Mouse (Mus musculus): ENCODE measurements around the gene Hsd3b4. TPM values are rescaled to one million over a fixed set of nuclear protein-coding genes. Genes with fewer than 3 reads are reported as not detected.

The Hsd3b4 gene
- total RNA-seq, 2 experiments from 2014 or later = not detected

Other genes with a start within 250 kb of the Hsd3b4 start
- 10 to 100 TPM; 26.0 to 27.1 TPM for gene Hmgcs2, start 230.1 kb downstream of the Hsd3b4 start, total RNA-seq (2021)
- 1 to 10 TPM; 1.9 to 2.1 TPM for gene Phgdh, start 170.5 kb downstream of the Hsd3b4 start, total RNA-seq (2021)
- gene Zfp697, start 128.1 kb downstream of the Hsd3b4 start, total RNA-seq (2021) = 1 to 10 TPM; 5.9 to 6.9 TPM
- not detected for gene Gm4450, start 53.4 kb downstream of the Hsd3b4 start, total RNA-seq (2021)
- not detected for gene Gm10681, start 78.3 kb upstream of the Hsd3b4 start, total RNA-seq (2021)
- not detected for gene Hsd3b5, start 119.7 kb upstream of the Hsd3b4 start, total RNA-seq (2021)
- not detected for gene Hsd3b2, start 214.0 kb upstream of the Hsd3b4 start, total RNA-seq (2021)